Mouse (Mus musculus): ENCODE results near the gene Ucp2.

GRCm38 (mm10) chr7:100479823-100480164 lies 13.3 kb upstream of the Ucp2 start:
- TF ChIP-seq MAFK (IDR thresholded peaks at IDR 0.05; ENCODE audit: insufficient read depth, low read depth, low read length) = no peak
- TF ChIP-seq HCFC1 (IDR thresholded peaks at IDR 0.05; ENCODE audit: borderline replicate concordance, insufficient read depth, low read length) = no peak
- no peak for TF ChIP-seq CHD2 (IDR thresholded peaks at IDR 0.05; ENCODE audit: low read depth, low read length)
- TF ChIP-seq ZNF384 (IDR thresholded peaks at IDR 0.05; ENCODE audit: low read depth, low read length) = no peak
- TF ChIP-seq ZC3H11A (IDR thresholded peaks at IDR 0.05; ENCODE audit: borderline replicate concordance, low read depth, low read length) = no peak

Measured in ES-E14 (cell line).